Mouse (Mus musculus) intestine, postnatal 0 days (tissue): Measurements from ENCODE around the gene Dusp8. TPM values are rescaled to one million over a fixed set of nuclear protein-coding genes. Genes with fewer than 3 reads are reported as not detected.

Source experiments
- ATAC-seq: fragments of 200-750 bp; cut with Nextera tagmentation; 2 replicates; pipeline ENCODE4 v1.8.0; 2017; ENCODE audit warnings: mild to moderate bottlenecking, moderate TSS enrichment, moderate library complexity
- H3K27ac ChIP-seq: fragments of 300-500 bp; sonication (generic); 2 replicates; pipeline ENCODE4 v1.5.1; 2014; ENCODE audit warnings: mild to moderate bottlenecking, low read depth, low read length, moderate library complexity
- H3K27me3 ChIP-seq: fragments of 300-500 bp; sonication (generic); replicated peaks from 2 replicates; pipeline ENCODE4 v1.6.1; 2014; ENCODE audit warnings: low read length, mixed read lengths; ENCODE audit not compliant: control insufficient read depth, insufficient read depth
- H3K36me3 ChIP-seq: fragments of 300-500 bp; sonication (generic); 2 replicates; pipeline ENCODE4 v1.6.1; 2014; ENCODE audit warnings: mild to moderate bottlenecking, moderate library complexity; ENCODE audit not compliant: control insufficient read depth, insufficient read depth
- H3K4me1 ChIP-seq: fragments of 300-500 bp; sonication (generic); replicated peaks from 2 replicates; pipeline ENCODE4 v1.6.1; 2014; ENCODE audit warnings: antibody characterized with exemption, low read length, mixed read lengths; ENCODE audit not compliant: control insufficient read depth, insufficient read depth
- H3K4me2 ChIP-seq: fragments of 300-500 bp; sonication (generic); replicated peaks from 2 replicates; pipeline ENCODE4 v1.6.1; 2014; ENCODE audit warnings: low read depth, mild to moderate bottlenecking, moderate library complexity
- H3K4me3 ChIP-seq: fragments of 300-500 bp; sonication (generic); 2 replicates; pipeline ENCODE4 v1.5.1; 2014; ENCODE audit warnings: low read depth, low read length
- H3K9ac ChIP-seq: fragments of 300-500 bp; sonication (generic); 2 replicates; pipeline ENCODE4 v1.6.1; 2014; ENCODE audit warnings: mild to moderate bottlenecking, low read depth, low read length
- H3K9me3 ChIP-seq: fragments of 300-500 bp; sonication (generic); 2 replicates; pipeline ENCODE4 v1.6.1; 2016; ENCODE audit warnings: mixed run types; ENCODE audit not compliant: control insufficient read depth
- CTCF ChIP-seq: sonication (generic); IDR thresholded peaks from 2 replicates; pipeline ENCODE4 v1.5.1; 2016; ENCODE audit warnings: low read depth, mild to moderate bottlenecking, control low read depth, antibody characterized with exemption, moderate library complexity
- WGBS: fragments of 180-500 bp; shearing (Covaris S2); extraction: QIAGEN DNeasy Blood & Tissue Kit; methylation state at CpG from one replicate; pipeline ENCODE4 v1.1.7; 2014; 5-methylcytosine and 5-hydroxymethylcytosine counted together
- polyA plus RNA-seq: library from polyadenylated mRNA; unstranded; fragments of >200 nt; fragmentation: Nextera tagmentation; extraction: Ambion mirVana; gene quantifications from 2 replicates; pipeline ENCODE4 v1.2.1, GENCODE M21; 2015

The Dusp8 gene
- polyA plus RNA-seq, 1 experiment from 2014 or later: 5.8 TPM

DNA sequence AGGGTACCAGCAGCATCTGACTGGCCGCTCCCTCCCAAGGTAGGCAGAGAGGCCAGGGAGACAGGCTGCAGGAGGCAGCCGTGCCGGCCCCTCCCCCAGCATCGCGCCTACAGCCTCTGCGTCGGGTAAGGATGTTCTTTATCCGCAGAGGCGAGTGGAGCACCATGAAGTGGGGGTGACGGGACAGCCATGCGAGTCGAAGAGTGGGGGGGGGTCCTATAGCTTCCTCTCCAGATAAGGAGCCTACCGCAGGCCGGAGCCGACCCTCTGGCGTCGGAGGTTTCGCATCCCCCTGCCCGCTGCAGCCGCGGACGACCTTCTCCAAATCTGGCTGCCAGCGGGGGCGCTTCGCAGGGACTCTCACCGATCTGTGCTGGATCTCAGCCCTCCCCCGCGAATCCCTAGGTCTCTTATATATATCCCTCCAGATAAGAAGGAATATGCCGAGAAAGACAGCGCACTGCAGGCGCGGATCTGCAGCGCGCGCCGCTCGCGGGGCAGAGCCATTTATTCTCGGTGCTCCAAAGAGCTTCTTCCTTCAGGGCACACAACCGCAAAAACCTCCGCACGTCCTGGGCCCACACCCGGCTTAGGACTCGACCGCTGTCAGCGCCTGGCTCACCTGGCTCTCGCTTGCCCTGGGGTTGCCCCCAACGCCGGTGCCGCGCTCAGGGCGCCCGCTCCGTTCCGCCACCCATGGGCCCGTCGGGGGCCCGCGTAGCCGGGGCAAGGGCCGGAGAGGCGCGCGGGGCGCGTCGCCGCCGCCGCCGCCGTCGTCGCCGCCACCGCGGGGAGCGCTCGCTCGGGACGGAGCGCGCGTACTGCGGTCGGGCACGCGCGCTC, 1.1 kb downstream of the Dusp8 start:
- WGBS: under 1% methylated on average over 71 of the region's 89 CpGs

DNA sequence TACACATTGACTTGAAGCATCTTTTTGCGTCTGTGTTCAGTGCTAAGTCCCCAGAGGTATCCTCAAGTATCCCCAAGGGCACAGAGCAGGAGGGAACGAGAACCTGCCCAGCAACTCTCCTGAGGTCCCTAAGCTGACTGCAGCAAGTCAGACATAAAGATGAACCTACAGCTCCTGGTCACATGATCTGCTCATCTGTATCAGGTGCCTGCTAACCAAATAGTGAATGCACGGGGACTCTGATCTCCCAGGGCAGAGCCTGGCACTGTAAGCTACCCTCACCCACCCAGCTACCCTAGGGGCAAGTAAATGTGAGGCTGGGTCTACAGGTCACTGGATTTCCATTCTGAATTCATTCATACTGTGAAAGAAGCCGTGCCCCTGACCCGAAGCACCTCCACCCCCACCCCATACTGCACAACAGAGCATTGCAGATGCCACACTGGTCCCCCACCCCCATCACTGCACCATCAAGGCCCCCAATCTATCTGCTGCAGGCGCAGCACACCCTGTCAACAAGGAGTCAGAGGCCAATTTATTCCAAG, 1.9 kb downstream of the Dusp8 start:
- no peaks in the 10 kb centered on the region for H3K9me3 ChIP-seq
- peaks cover 23% of the 10 kb centered on the region; the same call in 1 of the 2 replicates for H3K27me3 ChIP-seq
- TF ChIP-seq CTCF: no peak
- peak overlapping the region; percentile 86; the same call in 1 of the 2 replicates for H3K9ac ChIP-seq
- peak overlapping the region; percentile 76 for H3K4me3 ChIP-seq
- peak overlapping the region; percentile 95 for H3K4me2 ChIP-seq
- 0 out of 2 replicates have a peak, but pooled peaks cover 2% of the 10 kb centered on the region for H3K4me1 ChIP-seq
- no peaks in the 10 kb centered on the region; the same call in 1 of the 2 replicates for H3K36me3 ChIP-seq
- ATAC-seq: no peak
- H3K27ac ChIP-seq: no peak overlapping the region
- WGBS: 39% methylated on average over 6 of the region's 6 CpGs

More for the DNA sequence above, 1.1 kb downstream of the Dusp8 start:
- Histone ChIP-seq H3K4me3 (peak overlapping the region; percentile 76), H3K27ac (peak overlapping the region; percentile 74), H3K27me3 (peaks cover 23% of the 10 kb centered on the region; the same call in 1 of the 2 replicates), H3K9me3 (no peaks in the 10 kb centered on the region), H3K4me2 (peak overlapping the region; percentile 95), H3K4me1 (0 out of 2 replicates have a peak, but pooled peaks cover 2% of the 10 kb centered on the region), H3K36me3 (no peaks in the 10 kb centered on the region; the same call in 1 of the 2 replicates), H3K9ac (peak overlapping the region; percentile 86)
- ATAC-seq: peak; percentile 77
- TF ChIP-seq CTCF: no peak

DNA sequence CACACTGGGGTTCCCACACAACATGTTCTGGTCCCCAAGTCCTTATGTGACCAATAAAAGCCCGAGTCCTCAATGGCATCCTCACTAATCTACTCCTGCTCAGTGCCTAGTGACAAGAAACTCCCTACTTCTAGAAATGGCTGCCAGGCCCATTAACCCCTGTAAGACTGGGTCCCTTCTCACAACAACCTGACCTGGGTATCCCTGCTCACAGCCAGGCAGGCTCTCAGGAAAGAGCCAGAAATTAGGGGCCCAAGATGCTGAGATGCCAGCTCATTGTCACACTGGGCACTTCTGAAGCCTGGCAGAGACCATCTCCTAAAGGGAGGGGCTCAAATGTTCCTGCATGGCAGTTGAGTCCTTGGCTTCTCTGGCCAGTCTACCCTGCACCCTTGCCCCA, 2.7 kb downstream of the Dusp8 start:
- no peak overlapping the region for H3K27ac ChIP-seq
- no peak for ATAC-seq
- 63% methylated on average over 1 of the region's 1 CpGs for WGBS
- TF ChIP-seq CTCF: no peak
- peaks cover 23% of the 10 kb centered on the region; the same call in 1 of the 2 replicates for H3K27me3 ChIP-seq
- H3K9me3 ChIP-seq: no peaks in the 10 kb centered on the region
- no peak overlapping the region for H3K9ac ChIP-seq
- H3K4me1 ChIP-seq: 0 out of 2 replicates have a peak, but pooled peaks cover 2% of the 10 kb centered on the region
- no peak overlapping the region; the same call in 1 of the 2 replicates for H3K4me2 ChIP-seq
- peaks cover 2% of the 10 kb centered on the region; the same call in 1 of the 2 replicates for H3K36me3 ChIP-seq
- no peak overlapping the region for H3K4me3 ChIP-seq

DNA sequence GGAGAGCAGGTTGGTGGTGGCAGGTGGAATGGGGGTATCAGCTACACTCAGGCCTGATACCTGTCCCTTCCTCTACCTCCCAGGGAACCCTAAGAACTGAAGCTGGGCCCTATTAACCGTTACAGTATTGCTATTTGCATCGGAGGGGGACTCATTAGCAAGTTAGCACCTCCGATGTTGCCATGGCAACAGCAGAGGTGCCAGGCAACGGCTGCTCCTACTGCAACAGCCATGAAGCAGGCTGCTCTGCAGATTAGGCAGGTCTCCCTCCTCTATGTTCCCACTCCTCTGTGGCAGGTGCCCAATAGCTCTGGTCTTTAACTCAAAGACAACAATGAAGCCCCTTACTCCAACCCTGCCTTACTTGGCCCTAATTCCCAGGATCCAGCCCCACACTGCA, 3.8 kb downstream of the Dusp8 start:
- H3K4me3 ChIP-seq: no peak overlapping the region
- no peaks in the 10 kb centered on the region for H3K9me3 ChIP-seq
- H3K36me3 ChIP-seq: peaks cover 6% of the 10 kb centered on the region; the same call in 1 of the 2 replicates
- 24% methylated on average over 4 of the region's 4 CpGs for WGBS
- no peak for ATAC-seq
- TF ChIP-seq CTCF: no peak
- H3K27ac ChIP-seq: no peak overlapping the region
- no peak overlapping the region for H3K4me2 ChIP-seq
- peaks cover 15% of the 10 kb centered on the region; the same call in 1 of the 2 replicates for H3K27me3 ChIP-seq
- H3K4me1 ChIP-seq: 0 out of 2 replicates have a peak, but pooled peaks cover 2% of the 10 kb centered on the region
- H3K9ac ChIP-seq: no peak overlapping the region

DNA sequence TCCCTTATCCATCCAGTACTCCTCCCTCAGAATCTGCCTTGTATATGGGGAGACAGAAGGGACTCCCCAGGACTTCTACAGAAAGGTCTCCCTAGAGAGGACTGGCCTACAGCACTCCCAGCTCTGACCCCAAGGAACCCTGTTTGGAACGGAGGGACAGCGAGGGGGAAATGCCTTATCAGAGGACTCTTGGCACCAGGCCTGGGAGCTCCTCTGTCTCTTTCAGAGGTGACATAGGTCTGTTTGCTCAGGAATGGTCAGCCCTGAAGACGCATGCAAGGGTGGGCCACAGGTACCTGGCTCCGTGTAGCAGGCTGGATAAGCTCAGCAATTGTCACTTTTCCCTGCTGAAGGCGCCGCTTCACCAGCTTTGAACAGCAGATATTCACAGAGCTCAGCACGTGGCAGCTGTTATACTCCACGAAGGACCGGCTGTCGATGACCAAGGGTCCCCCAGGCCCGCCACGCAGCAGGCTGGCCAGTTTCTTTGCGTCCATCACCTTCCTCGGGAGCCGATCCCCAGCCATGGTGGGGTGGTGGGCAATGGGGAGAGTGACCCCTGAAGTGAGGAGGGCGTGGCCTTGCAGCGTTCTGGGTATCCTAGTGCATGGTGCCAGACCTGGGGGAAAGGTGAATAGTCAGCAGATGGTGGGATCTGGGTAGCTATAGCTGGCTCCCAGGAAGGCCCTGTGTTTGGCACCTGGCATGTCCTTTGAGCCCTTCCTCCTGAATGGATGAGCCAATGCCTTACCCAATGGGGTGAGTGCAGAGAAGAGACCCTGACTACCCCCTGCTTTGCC, 5.8 kb downstream of the Dusp8 start:
- no peak for ATAC-seq
- Histone ChIP-seq H3K4me3 (no peak overlapping the region), H3K4me2 (no peak overlapping the region), H3K36me3 (peaks cover 9% of the 10 kb centered on the region; the same call in 1 of the 2 replicates), H3K4me1 (no peaks in the 10 kb centered on the region), H3K9me3 (no peaks in the 10 kb centered on the region), H3K27ac (no peak overlapping the region), H3K9ac (no peak overlapping the region), H3K27me3 (0 out of 2 replicates have a peak, but pooled peaks cover 6% of the 10 kb centered on the region)
- 66% methylated on average over 17 of the region's 17 CpGs for WGBS
- TF ChIP-seq CTCF: no peak
